Mouse (Mus musculus) G1E (cell line): ENCODE data around the gene Syde1.

Source experiments
- CTCF ChIP-seq: IDR thresholded peaks from 2 replicates; pipeline ENCODE4 v1.5.1; 2012; ENCODE audit warnings: low read depth, low read length, inconsistent platforms, mixed read lengths
- GATA1 ChIP-seq: IDR thresholded peaks from 2 replicates; pipeline ENCODE4 v1.6.1; 2012; ENCODE audit warnings: borderline replicate concordance, low read length, inconsistent platforms, mixed read lengths
- GATA2 ChIP-seq: IDR thresholded peaks from 2 replicates; pipeline ENCODE4 v1.6.1; 2012; ENCODE audit warnings: low read depth, low read length, inconsistent platforms, borderline replicate concordance
- POLR2AphosphoS5 ChIP-seq: IDR thresholded peaks from 2 replicates; pipeline ENCODE4 v1.6.1; 2012; ENCODE audit warnings: low read depth, low read length, inconsistent platforms; ENCODE audit not compliant: insufficient replicate concordance
- TAL1 ChIP-seq: conservative IDR thresholded peaks from 2 replicates; pipeline ENCODE4 v1.6.1; 2012; ENCODE audit warnings: low read depth, low read length, inconsistent platforms, mixed read lengths

DNA sequence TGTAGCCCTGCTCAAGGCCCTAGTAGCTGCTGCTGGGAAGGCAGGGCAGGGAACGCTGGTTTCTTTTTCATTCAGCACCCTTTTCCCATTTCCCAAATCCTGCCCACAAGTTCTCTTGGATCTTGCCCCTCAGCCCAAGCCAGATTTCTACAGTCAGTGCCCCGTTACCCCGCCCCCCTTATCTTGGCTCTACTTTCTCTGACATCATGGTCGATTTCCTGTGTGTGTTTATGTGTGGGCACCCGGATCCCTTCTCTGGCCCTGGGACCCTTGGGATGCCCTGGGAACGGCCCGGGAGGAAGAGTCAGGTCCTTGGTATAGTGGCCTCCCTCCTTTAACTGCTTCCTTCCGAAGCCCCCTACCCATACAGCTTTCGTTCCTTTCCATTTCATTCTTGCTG is 1.0 kb downstream of the Syde1 start:
- TF ChIP-seq CTCF, result no peak
- no peak for TF ChIP-seq GATA2
- no peak for TF ChIP-seq GATA1
- no peak for TF ChIP-seq TAL1
- no peak for TF ChIP-seq POLR2AphosphoS5
